Mouse (Mus musculus): Measurements from ENCODE around the gene Sppl2c. TPM values are rescaled to one million over a fixed set of nuclear protein-coding genes. Genes with fewer than 3 reads are reported as not detected.

The Sppl2c gene
- polyA plus RNA-seq, 1 experiment = not detected

DNA sequence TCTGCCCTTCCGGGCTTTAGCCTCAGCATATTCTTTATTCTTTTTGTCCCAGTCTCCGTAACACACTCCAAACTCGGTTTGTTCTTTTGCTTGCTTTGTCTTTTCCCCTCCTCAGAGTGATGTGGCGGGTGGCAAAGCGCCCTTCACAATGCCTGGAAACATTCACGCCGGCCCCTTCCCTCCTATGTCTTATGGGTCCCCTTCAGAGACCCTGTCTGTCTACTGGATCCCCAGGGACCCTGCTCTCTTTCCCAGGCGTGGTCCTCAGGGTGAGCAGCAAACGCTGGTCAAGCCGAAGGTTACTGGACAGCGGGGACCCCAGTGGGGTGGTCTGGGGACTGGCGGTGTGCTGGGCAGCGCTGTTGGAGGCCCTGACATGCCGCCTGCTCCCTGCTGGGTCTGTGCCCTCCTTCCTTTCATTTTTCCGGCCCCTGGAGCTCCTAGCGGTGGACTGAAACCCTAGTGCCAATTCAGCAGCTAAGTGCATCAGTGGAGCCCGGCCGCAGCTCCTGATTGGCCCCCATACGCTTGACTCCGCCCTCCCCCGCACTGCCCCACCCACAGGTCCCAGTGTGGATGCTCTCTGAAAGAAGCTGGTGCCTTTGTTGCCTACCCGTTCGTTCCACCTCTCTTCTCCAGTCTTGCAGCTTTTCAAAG is 28.4 kb upstream of the Sppl2c start:
- TF ChIP-seq GATA1 (IDR thresholded peaks at IDR 0.05; ENCODE audit: low read length) (no peak), TAL1 (IDR thresholded peaks at IDR 0.05; ENCODE audit: low read length) (no peak)
- Histone ChIP-seq H3K4me3 (replicated peaks) (no peak overlapping the region), H3K4me1 (ENCODE audit: control insufficient read depth) (no peaks in the 10 kb centered on the region), H3K36me3 (ENCODE audit: control insufficient read depth) (no peaks in the 10 kb centered on the region), H3K9me3 (ENCODE audit: control insufficient read depth, low read length) (no peaks in the 10 kb centered on the region), H3K27me3 (ENCODE audit: control insufficient read depth) (peaks cover 23% of the 10 kb centered on the region)

DNA sequence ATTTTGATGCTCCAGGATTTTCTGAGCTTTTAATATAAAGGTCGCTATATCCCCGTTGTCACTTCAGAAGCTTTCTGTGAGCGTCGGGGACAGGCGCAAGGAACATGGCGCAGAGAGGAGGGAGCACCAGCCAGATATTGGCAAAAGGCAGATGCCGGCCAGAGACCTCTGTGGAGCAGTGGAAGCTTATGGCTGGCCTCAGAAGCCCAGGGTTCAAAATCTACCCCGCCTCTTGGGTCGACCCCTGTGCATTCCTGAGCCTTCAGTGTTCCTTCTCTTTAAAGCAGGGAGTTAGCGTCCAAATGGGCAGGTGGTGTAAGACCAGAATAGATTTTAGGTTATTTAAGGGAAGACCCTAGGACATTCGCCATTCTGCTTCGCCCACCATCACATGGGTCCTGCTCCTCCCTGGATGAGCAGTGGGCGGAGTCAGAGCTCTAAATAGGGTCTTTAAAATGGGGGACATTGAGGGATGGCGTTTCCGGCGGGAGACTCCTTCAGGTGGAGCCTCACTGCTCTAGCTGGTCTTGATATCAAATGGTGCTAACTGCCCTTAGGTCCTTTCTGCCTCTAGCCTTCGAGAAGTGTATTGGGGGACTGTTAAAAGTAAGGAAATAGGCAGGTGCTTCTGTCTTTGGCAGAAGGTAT is 27.7 kb upstream of the Sppl2c start:
- TF ChIP-seq GATA1 (IDR thresholded peaks at IDR 0.05; ENCODE audit: low read length) (no peak), TAL1 (IDR thresholded peaks at IDR 0.05; ENCODE audit: low read length) (no peak)
- peaks cover 23% of the 10 kb centered on the region for H3K27me3 ChIP-seq (ENCODE audit: control insufficient read depth)
- no peaks in the 10 kb centered on the region for H3K36me3 ChIP-seq (ENCODE audit: control insufficient read depth)
- no peak overlapping the region for H3K4me3 ChIP-seq (replicated peaks)
- no peaks in the 10 kb centered on the region for H3K4me1 ChIP-seq (ENCODE audit: control insufficient read depth)
- no peaks in the 10 kb centered on the region for H3K9me3 ChIP-seq (ENCODE audit: control insufficient read depth, low read length)

GRCm38 (mm10) chr11:104159769-104160272 is 26.3 kb upstream of the Sppl2c start:
- no peak for TF ChIP-seq GATA1 (IDR thresholded peaks at IDR 0.05; ENCODE audit: low read length)
- no peak for TF ChIP-seq TAL1 (IDR thresholded peaks at IDR 0.05; ENCODE audit: low read length)
- no peak overlapping the region for H3K4me3 ChIP-seq (replicated peaks)
- H3K36me3 ChIP-seq (ENCODE audit: control insufficient read depth) = no peaks in the 10 kb centered on the region
- no peaks in the 10 kb centered on the region for H3K9me3 ChIP-seq (ENCODE audit: control insufficient read depth, low read length)
- peaks cover 23% of the 10 kb centered on the region for H3K27me3 ChIP-seq (ENCODE audit: control insufficient read depth)
- H3K4me1 ChIP-seq (ENCODE audit: control insufficient read depth) = no peaks in the 10 kb centered on the region

DNA sequence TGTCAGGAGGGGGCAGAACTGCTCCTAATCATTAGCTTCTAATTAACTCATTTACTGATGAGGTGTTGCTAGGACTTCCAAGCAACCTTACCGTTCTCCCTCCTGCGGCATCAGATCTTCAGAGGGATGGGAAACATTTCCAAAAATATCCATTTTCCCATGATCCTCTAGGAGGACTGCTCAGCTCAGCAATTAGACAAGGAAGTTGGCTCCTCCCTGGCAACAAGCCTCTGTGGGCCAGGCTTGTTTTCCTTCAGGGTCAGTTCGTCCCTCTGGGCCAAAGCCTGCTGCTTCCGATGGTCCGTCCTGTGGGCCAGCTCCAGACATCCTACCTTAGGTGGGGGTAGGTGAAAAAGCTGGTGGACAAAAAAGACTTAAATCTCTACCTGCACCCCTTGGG is 25.0 kb upstream of the Sppl2c start:
- Histone ChIP-seq H3K36me3 (ENCODE audit: control insufficient read depth) (no peaks in the 10 kb centered on the region), H3K4me3 (replicated peaks) (no peak overlapping the region), H3K27me3 (ENCODE audit: control insufficient read depth) (peaks cover 23% of the 10 kb centered on the region), H3K4me1 (ENCODE audit: control insufficient read depth) (no peaks in the 10 kb centered on the region), H3K9me3 (ENCODE audit: control insufficient read depth, low read length) (no peaks in the 10 kb centered on the region)
- no peak for TF ChIP-seq GATA1 (IDR thresholded peaks at IDR 0.05; ENCODE audit: low read length)

- Histone ChIP-seq H3K36me3 (ENCODE audit: control insufficient read depth) (no peaks in the 10 kb centered on the region), H3K27me3 (ENCODE audit: control insufficient read depth) (no peaks in the 10 kb centered on the region), H3K4me3 (replicated peaks) (no peak overlapping the region), H3K4me1 (ENCODE audit: control insufficient read depth) (no peaks in the 10 kb centered on the region), H3K9me3 (ENCODE audit: control insufficient read depth, low read length) (no peaks in the 10 kb centered on the region)
- no peak for TF ChIP-seq TAL1 (IDR thresholded peaks at IDR 0.05; ENCODE audit: low read length)
- TF ChIP-seq GATA1 (IDR thresholded peaks at IDR 0.05; ENCODE audit: low read length) = no peak
Observed at GRCm38 (mm10) chr11:104164257-104164656, 21.9 kb upstream of the Sppl2c start.

GRCm38 (mm10) chr11:104171281-104171781 is 14.8 kb upstream of the Sppl2c start:
- Histone ChIP-seq H3K4me1 (ENCODE audit: control insufficient read depth) (no peaks in the 10 kb centered on the region), H3K27me3 (ENCODE audit: control insufficient read depth) (no peaks in the 10 kb centered on the region), H3K36me3 (ENCODE audit: control insufficient read depth) (no peaks in the 10 kb centered on the region), H3K4me3 (replicated peaks) (no peak overlapping the region), H3K9me3 (ENCODE audit: control insufficient read depth, low read length) (no peaks in the 10 kb centered on the region)
- no peak for TF ChIP-seq TAL1 (IDR thresholded peaks at IDR 0.05; ENCODE audit: low read length)
- no peak for TF ChIP-seq GATA1 (IDR thresholded peaks at IDR 0.05; ENCODE audit: low read length)

DNA sequence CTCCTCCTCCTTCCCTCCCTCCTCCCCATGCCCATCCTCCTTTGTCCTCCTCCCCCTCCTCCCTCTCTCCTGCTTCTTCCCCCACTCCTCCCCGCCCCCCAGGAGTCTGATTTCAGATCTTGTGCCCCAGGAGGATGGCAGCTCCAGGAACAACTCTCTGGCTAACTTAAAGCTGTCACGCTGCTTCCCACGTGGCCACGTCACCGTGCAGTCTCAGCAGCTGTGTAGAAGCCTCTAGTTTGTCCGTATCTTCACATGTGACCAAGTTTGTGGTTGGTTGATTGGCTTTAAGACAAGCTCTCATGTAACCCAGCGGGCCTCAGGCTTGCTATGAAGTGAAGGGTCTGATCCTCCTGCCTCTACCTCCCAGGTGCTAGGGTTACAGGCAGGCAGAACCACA is 7.2 kb upstream of the Sppl2c start:
- no peaks in the 10 kb centered on the region for H3K27me3 ChIP-seq (ENCODE audit: control insufficient read depth)
- no peaks in the 10 kb centered on the region for H3K36me3 ChIP-seq (ENCODE audit: control insufficient read depth)
- no peaks in the 10 kb centered on the region for H3K9me3 ChIP-seq (ENCODE audit: control insufficient read depth, low read length)
- no peak overlapping the region for H3K4me3 ChIP-seq (replicated peaks)
- TF ChIP-seq TAL1 (IDR thresholded peaks at IDR 0.05; ENCODE audit: low read length) (no peak), GATA1 (IDR thresholded peaks at IDR 0.05; ENCODE audit: low read length) (no peak)
- no peaks in the 10 kb centered on the region for H3K4me1 ChIP-seq (ENCODE audit: control insufficient read depth)

DNA sequence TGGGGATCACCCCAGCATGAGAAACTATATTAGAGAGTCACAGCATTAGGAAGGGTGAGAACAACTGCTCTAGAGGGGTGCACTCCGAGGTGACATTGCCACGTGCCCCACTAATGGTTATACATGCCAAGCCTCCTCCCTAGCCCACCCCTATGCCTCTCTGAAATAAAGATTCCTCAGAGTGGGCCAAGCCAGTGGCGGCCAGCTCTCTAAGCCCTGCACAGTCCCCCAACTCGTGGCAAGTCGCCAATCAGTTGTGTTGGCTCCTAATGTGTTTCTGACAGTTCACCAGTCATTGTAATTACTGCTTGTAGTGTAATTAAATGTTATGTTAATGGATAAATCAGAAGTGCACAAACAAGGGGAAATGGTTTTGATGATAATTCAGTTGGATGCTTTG is 6.3 kb upstream of the Sppl2c start:
- Histone ChIP-seq H3K36me3 (ENCODE audit: control insufficient read depth) (no peaks in the 10 kb centered on the region), H3K9me3 (ENCODE audit: control insufficient read depth, low read length) (no peaks in the 10 kb centered on the region), H3K4me1 (ENCODE audit: control insufficient read depth) (no peaks in the 10 kb centered on the region), H3K4me3 (replicated peaks) (no peak overlapping the region), H3K27me3 (ENCODE audit: control insufficient read depth) (no peaks in the 10 kb centered on the region)
- TF ChIP-seq TAL1 (IDR thresholded peaks at IDR 0.05; ENCODE audit: low read length) (no peak), GATA1 (IDR thresholded peaks at IDR 0.05; ENCODE audit: low read length) (no peak)

DNA sequence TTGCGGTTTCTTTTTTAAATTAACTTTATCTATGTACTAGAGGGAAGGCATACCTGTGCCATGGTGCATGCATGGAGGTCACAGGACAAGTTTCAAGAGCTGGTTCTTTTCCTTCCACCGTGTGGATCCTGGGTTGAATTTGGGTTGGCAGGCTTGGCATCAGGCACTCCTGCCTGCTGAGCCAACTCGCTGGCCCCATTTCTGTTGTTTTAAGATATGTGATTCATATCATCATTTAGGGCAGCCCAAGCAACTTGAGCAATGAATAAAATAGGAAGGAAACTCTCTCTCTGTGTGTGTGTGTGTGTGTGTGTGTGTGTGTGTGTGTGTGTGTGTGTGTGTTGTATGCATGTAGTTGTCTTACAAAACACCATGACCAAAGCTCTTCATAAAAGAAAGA is 4.0 kb upstream of the Sppl2c start:
- no peaks in the 10 kb centered on the region for H3K27me3 ChIP-seq (ENCODE audit: control insufficient read depth)
- no peaks in the 10 kb centered on the region for H3K4me1 ChIP-seq (ENCODE audit: control insufficient read depth)
- H3K36me3 ChIP-seq (ENCODE audit: control insufficient read depth) = no peaks in the 10 kb centered on the region
- H3K4me3 ChIP-seq (replicated peaks) = no peak overlapping the region
- TF ChIP-seq TAL1 (IDR thresholded peaks at IDR 0.05; ENCODE audit: low read length) (no peak), GATA1 (IDR thresholded peaks at IDR 0.05; ENCODE audit: low read length) (no peak)
- no peaks in the 10 kb centered on the region for H3K9me3 ChIP-seq (ENCODE audit: control insufficient read depth, low read length)
